Mouse (Mus musculus) stomach, adult 2 months (tissue): Measurements from ENCODE around the gene Gdf7. TPM values are rescaled to one million over a fixed set of nuclear protein-coding genes. Genes with fewer than 3 reads are reported as not detected.

Source experiments
- polyA plus RNA-seq: library from polyadenylated mRNA; depleted of rRNA; stranded (reverse); fragments of >200 nt; gene quantifications from 2 replicates; pipeline ENCODE4 v1.2.3, GENCODE M21; 2012; rRNA removed

The Gdf7 gene
- polyA plus RNA-seq: not detected in 2 replicates

DNA sequence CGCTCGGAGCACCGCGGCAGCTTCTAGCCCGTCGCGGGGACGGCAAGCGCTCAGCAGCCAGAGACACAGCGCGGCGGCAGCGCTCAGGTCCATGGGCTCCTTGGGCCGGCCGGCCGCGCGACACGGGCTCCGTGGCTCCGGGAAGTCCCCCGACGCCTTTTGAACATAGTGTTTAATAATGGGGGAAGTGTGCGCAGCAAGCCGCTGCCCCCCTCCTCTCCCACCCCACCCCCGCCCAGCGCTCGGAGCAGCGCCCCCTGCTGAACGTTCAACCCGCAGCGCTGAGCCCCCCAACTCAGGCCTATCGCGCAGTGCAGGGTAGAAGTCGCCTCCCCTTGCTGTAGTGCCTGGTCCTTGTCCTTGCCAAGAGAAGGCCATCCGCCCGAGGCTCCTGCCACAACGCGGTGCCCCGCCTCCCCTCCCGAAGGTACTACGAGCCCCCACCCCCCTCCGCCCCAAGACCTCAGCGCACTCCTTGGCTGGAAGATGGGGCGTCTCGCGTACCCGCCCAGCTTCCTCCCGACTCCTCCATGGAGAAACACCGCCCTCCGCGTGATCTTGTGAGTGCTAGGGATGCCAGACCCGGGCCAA lies at the start of gene Gdf7:
TSS of gene Gdf7 (minus strand) at position 114 of the 591 bp plus-strand sequence.

DNA sequence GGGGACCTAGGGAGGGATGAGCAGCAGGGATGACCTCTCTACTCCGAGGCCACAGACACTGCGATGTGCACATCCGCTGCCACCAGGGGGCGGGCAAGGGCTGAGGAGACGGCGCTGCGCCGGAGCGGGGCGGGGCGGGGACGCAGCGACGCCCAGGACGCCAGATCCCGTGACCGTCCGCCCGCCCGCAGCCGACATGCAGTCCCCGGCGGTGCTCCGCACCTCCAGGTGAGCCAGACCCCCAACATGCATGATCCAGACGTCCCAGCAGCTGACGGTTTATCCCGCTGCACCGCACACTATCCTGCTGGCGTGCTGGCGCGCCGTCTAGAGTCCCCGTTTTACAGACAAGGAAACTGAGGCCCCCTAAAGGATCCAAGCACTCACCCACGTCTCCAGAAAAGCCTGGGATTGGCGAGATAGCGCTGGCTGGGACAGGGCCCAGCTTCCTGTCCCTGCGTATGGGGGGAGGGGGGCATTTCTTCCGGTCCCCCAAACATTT lies 11.6 kb upstream of the Gdf7 start, which contains the start of gene Hs1bp3:
TSS of gene Hs1bp3 (plus strand) at position 163 of the 502 bp plus-strand sequence.

Other genes starting within 250 kb of the Gdf7 start
- 4.9 and 6.2 TPM in 2 replicates for gene Ldah, start 93.8 kb downstream of the Gdf7 start, polyA plus RNA-seq
- 11.4 and 12.3 TPM in 2 replicates for gene Hs1bp3, start 11.5 kb upstream of the Gdf7 start, polyA plus RNA-seq
- gene Rhob, start 198.1 kb upstream of the Gdf7 start, polyA plus RNA-seq: 71.4 and 110 TPM in 2 replicates